Comparison of ENCODE assay signal across 18 mouse cellular contexts in the genomic region with DNA sequence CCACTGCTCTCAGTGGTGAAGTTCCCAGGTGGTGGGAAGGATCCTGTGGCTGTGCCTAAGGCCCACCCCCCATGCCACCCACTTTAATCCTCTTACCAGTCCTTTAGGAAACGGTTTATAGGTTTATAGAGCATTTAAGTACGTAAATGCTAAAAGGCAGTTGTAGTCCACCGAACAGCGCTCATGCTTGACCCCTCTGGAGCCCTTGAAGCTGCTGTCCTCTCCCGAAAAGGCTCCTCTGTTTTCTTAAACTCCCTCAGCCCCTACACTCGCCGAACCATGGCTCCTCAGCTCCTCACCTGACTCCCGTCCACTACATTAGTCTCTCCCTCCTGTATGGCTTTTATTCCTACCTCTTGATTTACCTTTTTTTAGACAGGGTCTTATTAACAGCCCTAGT.
"Had no signal": no experiment of that assay in that cellular context is flagged by ENCODE, and none has a peak within 500 bp of the region (broad histone marks: within the 10 kb centered on the region; RNA-seq: fewer than 3 reads in every experiment).

No protein-coding gene starts in this region.

- H3K9ac ChIP-seq: lung, embryonic 14.5 days; neural tube, embryonic 13.5 days; neural tube, embryonic 15.5 days had no signal

- H3K27ac ChIP-seq: neural tube, embryonic 13.5 days; neural tube, embryonic 15.5 days had no signal

- H3K27me3 ChIP-seq: neural tube, embryonic 15.5 days had no signal

- ATAC-seq: midbrain, embryonic 16.5 days had no signal

- DNase-seq: lung, adult 18-20 months; lung, embryonic 14.5 days; lung, postnatal 10 days; lung, postnatal 4 days; midbrain, embryonic 14.5 days; retina, postnatal 1 day; right cerebral cortex, adult 18-20 months; right cerebral cortex, postnatal 25 days; right cerebral cortex, postnatal 4 days; spleen, adult 18-20 months; thymus, adult 18-20 months; thymus, postnatal 14 days; thymus, postnatal 36 days had no signal

- H3K9me3 ChIP-seq: neural tube, embryonic 15.5 days had no signal

- H3K4me3 ChIP-seq: myocyte; neural tube, embryonic 13.5 days; neural tube, embryonic 15.5 days had no signal

- H3K4me2 ChIP-seq: lung, embryonic 14.5 days; midbrain, embryonic 11.5 days; neural tube, embryonic 13.5 days; neural tube, embryonic 15.5 days had no signal

- H3K36me3 ChIP-seq: neural tube, embryonic 15.5 days had no signal
